Mouse (Mus musculus) G1E-ER4 (cell line): Measurements from ENCODE around the gene Pld3. TPM values are rescaled to one million over a fixed set of nuclear protein-coding genes. Genes with fewer than 3 reads are reported as not detected.

ENCODE experiments used
- GATA1 ChIP-seq: IDR thresholded peaks from one replicate; pipeline ENCODE4 v1.8.0; 2012; ENCODE audit warnings: low read length, inconsistent platforms
- polyA plus RNA-seq: library from polyadenylated mRNA; stranded (reverse); fragments of >175 nt; gene quantifications from 2 replicates; pipeline ENCODE4 v1.2.3, GENCODE M21; 2012

Gene Pld3
- polyA plus RNA-seq, 1 experiment, result 13.4 TPM

- TF ChIP-seq GATA1, result no peak
These were observed 25.4 kb upstream of the Pld3 start for GRCm38 (mm10) chr7:27578465-27578864.

DNA sequence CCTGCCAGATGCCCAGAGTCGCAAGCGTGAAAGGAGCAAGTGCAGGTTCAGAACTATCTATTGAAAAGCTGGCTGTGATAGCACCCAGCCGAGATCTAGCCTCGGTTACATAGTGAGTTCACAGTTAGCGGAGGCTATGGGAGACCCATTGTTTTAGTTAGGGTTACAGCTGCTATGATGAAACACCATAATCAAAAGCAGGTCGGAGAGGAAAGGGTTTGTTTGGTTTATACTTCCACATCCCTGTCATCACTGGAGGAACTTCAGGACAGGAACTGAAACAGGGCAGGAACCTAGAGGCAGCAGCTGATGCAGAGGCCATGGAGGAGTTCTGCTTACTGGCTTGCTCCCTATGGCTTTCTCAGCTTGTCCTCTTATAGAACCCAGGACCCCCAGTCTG lies 24.6 kb upstream of the Pld3 start:
- TF ChIP-seq GATA1, result no peak

DNA sequence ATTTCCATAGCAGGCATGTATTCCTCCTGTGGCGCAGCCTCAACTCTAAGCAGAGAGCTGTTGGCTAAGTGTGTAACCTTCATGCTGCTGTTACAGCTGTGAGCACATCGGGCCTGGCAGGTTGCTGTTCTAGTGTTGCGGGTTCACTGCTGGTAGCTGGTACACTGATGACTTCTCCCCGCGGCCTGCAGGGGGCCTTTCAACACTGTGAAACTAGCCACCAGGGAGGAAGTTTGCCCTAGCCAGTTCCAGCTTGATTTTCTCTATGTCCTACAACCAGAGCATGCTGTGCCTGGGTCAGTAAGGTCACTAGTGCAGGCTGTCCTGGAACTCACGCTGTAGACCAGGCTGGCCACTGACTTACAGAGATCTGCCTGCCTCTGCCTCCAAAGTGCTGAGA lies 23.9 kb upstream of the Pld3 start:
- TF ChIP-seq GATA1, result no peak

DNA sequence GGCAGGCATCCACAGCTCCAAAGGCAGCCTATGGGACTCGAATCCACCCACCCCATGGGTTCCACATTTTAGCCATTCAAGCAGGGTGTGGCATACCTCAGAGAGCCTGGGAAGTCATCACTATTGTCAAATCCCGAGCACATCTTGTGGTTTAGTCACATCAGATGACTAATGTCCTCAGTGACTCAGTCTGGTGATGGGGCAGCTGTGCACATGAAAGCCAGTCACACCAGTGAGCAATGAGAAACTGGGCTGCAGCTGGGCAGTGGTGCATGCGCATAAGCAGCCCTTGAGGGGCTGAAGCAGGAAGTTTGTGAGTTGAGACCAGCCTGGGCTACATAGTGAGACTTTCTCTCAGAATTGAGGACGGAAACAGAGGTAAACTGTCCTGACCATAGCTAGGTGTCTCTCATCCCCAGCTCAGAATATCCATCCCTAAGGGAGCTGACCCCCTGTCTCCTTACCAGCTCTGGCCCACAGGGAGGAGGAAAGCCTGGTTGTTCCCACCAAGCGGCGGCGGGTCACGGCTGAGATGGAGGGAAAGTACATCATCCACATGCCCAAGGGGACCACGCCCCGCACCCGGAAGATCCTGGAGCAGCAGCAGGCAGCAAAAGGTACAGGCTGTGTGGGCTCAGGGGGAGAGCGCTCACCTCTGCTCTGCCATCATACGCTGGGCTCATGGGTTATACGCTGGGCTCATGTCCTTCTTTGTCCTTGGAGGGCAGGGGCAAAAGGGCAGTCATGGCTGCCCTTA lies 21.3 kb upstream of the Pld3 start:
- TF ChIP-seq GATA1, result no peak

DNA sequence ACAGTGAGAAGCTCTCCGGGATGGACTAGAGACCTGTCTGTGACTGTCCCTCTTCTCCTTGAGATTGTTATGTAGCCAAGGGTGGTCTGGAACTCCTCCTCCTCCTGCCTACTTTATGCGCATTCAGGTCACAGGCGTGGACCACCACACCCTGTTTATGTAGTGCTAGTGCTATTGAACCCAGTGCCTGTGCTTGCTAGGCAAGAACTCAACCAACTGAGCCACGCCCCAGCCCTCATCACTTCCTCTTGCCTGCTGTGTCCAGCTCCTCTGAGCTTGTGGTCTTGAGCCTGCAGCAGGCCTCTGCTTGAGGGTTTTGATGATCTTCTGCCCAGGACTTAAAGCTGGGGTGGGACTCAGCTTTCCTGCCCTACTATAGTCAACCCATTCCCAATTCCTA lies 19.1 kb upstream of the Pld3 start:
- no peak for TF ChIP-seq GATA1

DNA sequence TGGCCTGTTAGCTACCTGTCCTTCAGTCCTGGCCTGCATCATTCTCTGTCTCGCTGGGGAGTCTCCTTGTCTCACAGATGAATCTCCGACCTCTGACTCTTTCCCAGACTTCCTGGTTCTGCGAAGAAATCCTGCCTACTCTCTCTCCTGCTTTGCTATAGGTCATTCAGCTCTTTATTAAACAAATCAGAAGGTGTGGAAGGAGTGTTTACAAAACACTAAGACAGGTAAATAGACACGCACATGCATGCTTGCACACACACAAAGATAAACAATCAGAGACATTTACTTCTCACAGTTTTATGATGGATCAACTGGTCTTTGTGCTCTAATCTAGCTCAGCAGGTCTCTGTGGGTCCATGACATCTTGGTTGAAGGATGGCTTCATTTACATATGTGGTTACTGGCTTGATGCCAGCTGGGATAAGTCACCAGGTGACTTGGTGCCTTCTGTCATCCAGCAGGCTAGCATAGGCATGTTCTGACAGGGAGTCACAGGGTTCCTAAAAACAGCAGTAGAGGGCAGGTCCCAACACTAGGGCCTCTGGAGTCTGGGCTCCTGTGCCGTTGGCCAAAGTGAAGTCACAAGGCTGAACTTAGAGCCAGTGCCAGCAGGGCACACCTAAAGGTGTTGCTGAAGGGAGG lies 16.7 kb upstream of the Pld3 start:
- no peak for TF ChIP-seq GATA1

- no peak for TF ChIP-seq GATA1
These were observed 8.0 kb upstream of the Pld3 start for GRCm38 (mm10) chr7:27560978-27561377.

- TF ChIP-seq GATA1, result no peak
These were observed 7.4 kb upstream of the Pld3 start for GRCm38 (mm10) chr7:27560291-27560887.

- no peak for TF ChIP-seq GATA1
These were observed 948 bp downstream of the Pld3 start for GRCm38 (mm10) chr7:27552070-27552469.

DNA sequence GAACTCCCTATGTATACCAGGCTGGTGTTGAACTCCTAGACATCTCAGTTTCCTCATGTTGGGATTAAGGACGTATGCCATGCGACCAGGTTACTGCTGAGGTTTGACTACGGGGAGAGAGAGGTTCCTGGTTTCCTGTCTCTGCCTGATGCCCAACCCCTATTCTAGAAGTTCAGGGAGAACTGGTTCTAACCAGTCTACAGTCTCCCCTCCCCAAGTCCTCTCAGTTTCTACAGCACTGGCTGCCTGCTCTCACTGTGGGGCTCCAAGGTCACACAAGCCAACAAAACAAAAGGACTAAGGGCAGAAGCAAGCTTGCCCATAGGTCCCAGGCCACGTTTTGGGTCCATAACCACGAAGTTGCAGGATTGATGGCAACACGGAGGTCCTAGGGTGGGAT lies 3.4 kb downstream of the Pld3 start:
- no peak for TF ChIP-seq GATA1

- TF ChIP-seq GATA1, result no peak
These were observed 8.2 kb downstream of the Pld3 start for GRCm38 (mm10) chr7:27544675-27545370.

- no peak for TF ChIP-seq GATA1
These were observed 9.2 kb downstream of the Pld3 start for GRCm38 (mm10) chr7:27543851-27544250.

DNA sequence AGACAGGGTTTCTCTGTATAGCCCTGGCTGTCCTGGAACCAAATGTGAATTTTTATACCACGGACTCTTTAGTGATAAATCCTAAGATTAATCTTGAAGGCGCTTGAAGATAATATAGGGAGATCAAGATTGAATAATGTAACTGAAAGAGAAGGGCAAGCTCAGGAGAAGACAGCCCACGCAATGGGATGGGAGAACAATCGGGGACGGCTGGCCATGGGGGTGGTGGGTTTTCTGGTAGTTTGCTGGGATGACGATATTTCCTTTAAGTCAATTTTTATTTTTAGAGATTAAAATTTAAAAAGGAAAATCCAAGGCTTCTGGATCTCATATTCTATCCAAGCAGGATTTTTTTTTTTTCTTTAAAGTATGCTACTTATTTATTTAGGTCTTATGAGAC lies 10.0 kb downstream of the Pld3 start:
- no peak for TF ChIP-seq GATA1

DNA sequence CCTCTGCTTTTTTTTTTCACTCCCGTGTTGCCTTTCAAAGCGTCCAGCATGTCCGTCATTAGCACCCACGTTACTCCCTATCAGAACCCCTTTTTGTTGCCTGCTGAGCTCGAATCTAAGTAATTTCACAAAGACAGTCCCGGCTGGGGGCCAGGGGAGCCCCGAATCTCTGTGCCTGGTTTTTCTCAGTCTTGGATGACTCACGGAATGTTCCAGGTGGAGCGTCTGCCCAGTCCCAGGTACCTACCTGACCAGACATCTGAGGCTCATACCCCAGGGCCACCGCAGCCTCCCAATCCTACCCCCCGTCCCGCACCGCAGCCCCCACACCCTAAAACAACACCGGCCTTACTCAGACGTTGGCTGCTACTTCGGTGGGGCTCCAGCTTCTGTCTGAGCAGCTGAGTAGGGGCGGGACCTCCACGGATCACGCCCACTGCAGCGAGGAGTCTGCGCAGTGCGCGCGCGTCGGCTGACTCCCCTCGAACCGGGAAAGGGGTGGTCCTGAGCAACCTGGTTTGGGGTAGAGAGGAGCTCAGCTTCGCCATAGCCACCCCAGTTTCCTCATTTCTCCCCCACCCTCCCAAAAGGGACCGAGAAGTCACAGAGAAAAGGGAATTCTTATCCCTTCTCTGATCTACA lies 10.5 kb downstream of the Pld3 start:
- no peak for TF ChIP-seq GATA1

DNA sequence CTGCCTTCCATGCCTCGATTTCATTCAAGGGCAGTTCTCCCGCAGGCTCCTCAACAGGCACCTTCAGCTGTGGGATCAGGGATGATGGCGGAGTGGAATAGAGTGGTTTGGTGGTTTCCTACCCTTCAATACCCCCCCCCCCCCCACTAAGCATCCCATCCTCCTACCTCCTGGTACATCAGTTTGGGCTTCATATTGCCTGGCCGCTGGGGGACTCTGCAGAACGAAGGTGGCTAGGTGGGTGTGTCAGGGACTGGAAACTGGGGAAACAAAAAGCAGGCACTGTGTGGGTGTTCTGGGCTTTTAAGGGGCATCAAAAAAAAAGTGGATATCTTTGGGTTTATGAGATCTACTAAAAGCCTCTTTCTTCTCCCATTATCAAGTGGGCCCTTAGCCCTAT lies 11.1 kb downstream of the Pld3 start:
- no peak for TF ChIP-seq GATA1

- TF ChIP-seq GATA1, result no peak
These were observed 11.6 kb downstream of the Pld3 start for GRCm38 (mm10) chr7:27541431-27541830.
